Mouse (Mus musculus) hindbrain, embryonic 12.5 days (tissue): Measurements from ENCODE around the gene 4933403O08Rik. TPM values are rescaled to one million over a fixed set of nuclear protein-coding genes. Genes with fewer than 3 reads are reported as not detected.

Experiments
- ATAC-seq: fragments of 200-750 bp; cut with Nextera tagmentation; 2 replicates; pipeline ENCODE4 v1.8.0; 2017; ENCODE audit warnings: moderate TSS enrichment; ENCODE audit not compliant: low FRiP score
- H3K27ac ChIP-seq: fragments of 300-500 bp; sonication (generic); 2 replicates; pipeline ENCODE4 v1.5.1; 2016; ENCODE audit warnings: mild to moderate bottlenecking
- H3K27me3 ChIP-seq: fragments of 300-500 bp; sonication (generic); 2 replicates; pipeline ENCODE4 v1.6.1; 2016; ENCODE audit warnings: mild to moderate bottlenecking
- H3K36me3 ChIP-seq: fragments of 300-500 bp; sonication (generic); 2 replicates; pipeline ENCODE4 v1.6.1; 2016; ENCODE audit warnings: mild to moderate bottlenecking
- H3K4me1 ChIP-seq: fragments of 300-500 bp; sonication (generic); 2 replicates; pipeline ENCODE4 v1.6.1; 2016
- H3K4me2 ChIP-seq: fragments of 300-500 bp; sonication (generic); replicated peaks from 2 replicates; pipeline ENCODE4 v1.6.1; 2016; ENCODE audit warnings: mild to moderate bottlenecking
- H3K4me3 ChIP-seq: fragments of 300-500 bp; sonication (generic); 2 replicates; pipeline ENCODE4 v1.5.1; 2016; ENCODE audit warnings: mild to moderate bottlenecking
- H3K9ac ChIP-seq: fragments of 300-500 bp; sonication (generic); 2 replicates; pipeline ENCODE4 v1.6.1; 2016; ENCODE audit warnings: mild to moderate bottlenecking, moderate library complexity
- H3K9me3 ChIP-seq: fragments of 300-500 bp; sonication (generic); replicated peaks from 2 replicates; pipeline ENCODE4 v1.6.1; 2016; ENCODE audit warnings: mild to moderate bottlenecking
- WGBS: fragments of 180-500 bp; shearing (Covaris S2); methylation state at CpG from one replicate; pipeline ENCODE4 v1.1.7; 2016; 5-methylcytosine and 5-hydroxymethylcytosine counted together
- polyA plus RNA-seq: library from polyadenylated mRNA; unstranded; fragments of >200 nt; fragmentation: Nextera tagmentation; extraction: Ambion mirVana; gene quantifications from 2 replicates; pipeline ENCODE4 v1.2.1, GENCODE M21; 2016

The 4933403O08Rik gene
- polyA plus RNA-seq: 0.14 and 0.25 TPM in 2 replicates

GRCm38 (mm10) chrX:112238749-112239148, at the start of gene 4933403O08Rik:
Gene 4933403O08Rik, plus strand, starts transcription at chrX:112239049.
- 94% methylated on average over 3 of the region's 3 CpGs for WGBS
- Histone ChIP-seq H3K27me3 (no peaks in the 10 kb centered on the region), H3K4me1 (no peaks in the 10 kb centered on the region), H3K4me3 (no peak within 1 kb of the TSS), H3K9ac (no peak within 1 kb of the TSS), H3K27ac (no peak within 1 kb of the TSS), H3K4me2 (no peak within 1 kb of the TSS), H3K9me3 (no peaks in the 10 kb centered on the region), H3K36me3 (no peaks in the 10 kb centered on the region)
- ATAC-seq: no peak

DNA sequence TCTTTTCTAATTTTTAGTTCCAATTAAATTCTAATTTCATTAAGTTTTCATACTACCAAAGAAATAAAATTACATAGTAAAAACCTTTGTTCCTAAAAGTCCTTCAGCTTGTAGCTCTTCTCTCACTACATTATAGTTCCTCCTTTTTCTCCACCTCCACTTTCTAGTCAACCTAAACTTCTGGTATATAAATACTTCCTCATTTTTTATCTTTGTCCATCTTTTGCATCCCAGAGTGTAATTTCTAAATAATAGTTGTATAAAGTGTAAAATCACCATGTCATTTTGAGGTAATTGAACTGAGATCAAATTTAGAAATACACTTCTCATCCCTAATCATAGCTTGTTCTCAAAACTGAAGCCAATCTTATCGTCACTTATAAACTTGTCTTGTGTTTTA, 4.1 kb downstream of the 4933403O08Rik start:
- H3K27ac ChIP-seq: no peak overlapping the region
- H3K9me3 ChIP-seq: no peaks in the 10 kb centered on the region
- WGBS: 87% methylated on average over 1 of the region's 1 CpGs
- no peak for ATAC-seq
- H3K4me1 ChIP-seq: no peaks in the 10 kb centered on the region
- no peak overlapping the region for H3K4me3 ChIP-seq
- no peaks in the 10 kb centered on the region for H3K27me3 ChIP-seq
- H3K4me2 ChIP-seq: no peak overlapping the region
- H3K9ac ChIP-seq: no peak overlapping the region
- H3K36me3 ChIP-seq: no peaks in the 10 kb centered on the region

DNA sequence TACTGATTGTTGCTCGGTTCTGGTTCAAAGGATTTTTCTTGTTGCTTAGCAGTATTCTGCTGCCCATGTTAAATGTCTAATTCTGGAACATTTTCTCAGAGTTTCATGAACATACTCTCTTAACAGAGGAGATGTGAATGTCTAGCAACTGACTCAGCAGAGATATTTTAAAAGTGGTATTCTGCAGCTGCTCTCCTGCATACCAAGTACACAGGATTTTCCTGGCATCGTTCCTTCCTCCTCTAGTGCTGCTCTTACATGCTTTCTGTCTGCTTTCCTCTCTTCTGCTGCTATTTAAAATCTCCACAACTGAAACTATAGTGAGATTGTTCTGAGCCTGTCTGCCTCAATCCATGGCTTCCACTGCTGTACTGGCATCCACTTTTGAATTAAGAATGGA, 16.7 kb downstream of the 4933403O08Rik start:
- WGBS: 79% methylated on average over 2 of the region's 2 CpGs
- H3K27me3 ChIP-seq: no peaks in the 10 kb centered on the region

DNA sequence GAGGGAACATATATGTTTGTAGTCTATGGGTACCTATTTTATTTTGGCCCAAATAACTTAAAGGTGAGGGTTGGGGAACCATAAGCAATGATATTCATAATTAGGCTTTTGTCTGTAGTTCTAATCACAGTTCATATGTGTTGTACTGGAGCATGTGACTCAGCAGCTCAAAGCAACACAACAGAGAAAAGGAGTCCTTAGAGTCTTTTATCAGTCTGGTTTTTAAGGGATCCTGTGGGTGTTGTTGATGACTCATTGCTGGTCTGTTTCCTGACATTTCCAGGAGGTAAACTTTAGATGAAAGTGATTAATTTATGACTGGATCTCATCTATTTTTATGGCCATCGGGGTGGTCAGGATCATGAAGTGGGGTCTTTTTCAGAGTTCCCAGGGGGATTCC, 34.7 kb downstream of the 4933403O08Rik start:
- H3K36me3 ChIP-seq: no peaks in the 10 kb centered on the region
- H3K4me2 ChIP-seq: no peak overlapping the region
- ATAC-seq: no peak
- 100% methylated on average over 1 of the region's 1 CpGs for WGBS
- no peaks in the 10 kb centered on the region for H3K4me1 ChIP-seq
- H3K27ac ChIP-seq: no peak overlapping the region
- no peaks in the 10 kb centered on the region for H3K9me3 ChIP-seq
- H3K9ac ChIP-seq: no peak overlapping the region
- H3K4me3 ChIP-seq: no peak overlapping the region
- no peaks in the 10 kb centered on the region for H3K27me3 ChIP-seq

More for the DNA sequence above, 16.7 kb downstream of the 4933403O08Rik start:
- H3K4me1 ChIP-seq: no peaks in the 10 kb centered on the region
- no peak overlapping the region for H3K9ac ChIP-seq
- H3K36me3 ChIP-seq: no peaks in the 10 kb centered on the region
- H3K9me3 ChIP-seq: no peaks in the 10 kb centered on the region
- H3K4me3 ChIP-seq: no peak overlapping the region
- no peak for ATAC-seq
- H3K4me2 ChIP-seq: no peak overlapping the region
- H3K27ac ChIP-seq: no peak overlapping the region

Other genes with a start within 250 kb of the 4933403O08Rik start
- gene Tex16, start 228.0 kb upstream of the 4933403O08Rik start, polyA plus RNA-seq: 0.49 and 1.4 TPM in 2 replicates
- gene Apool, start 72.3 kb downstream of the 4933403O08Rik start, polyA plus RNA-seq: 43.6 and 46.1 TPM in 2 replicates
- gene Satl1, start 167.7 kb downstream of the 4933403O08Rik start, polyA plus RNA-seq: not detected in 2 replicates